Mouse (Mus musculus): ENCODE data around the gene Tbc1d7. TPM values are rescaled to one million over a fixed set of nuclear protein-coding genes. Genes with fewer than 3 reads are reported as not detected.
A peak's percentile ranks its signal among the peaks of the same experiment; 100 is the strongest.

Tbc1d7 gene
- polyA plus RNA-seq, 1 experiment from 2014 or later = 49.9 TPM

GRCm38 (mm10) chr13:43159429-43159828 is 11.9 kb downstream of the Tbc1d7 start:
- Histone ChIP-seq H3K27me3 (ENCODE audit: insufficient read depth, low read length) (no peaks in the 10 kb centered on the region), H3K36me3 (ENCODE audit: insufficient read depth) (peaks cover 24% of the 10 kb centered on the region), H3K4me1 (ENCODE audit: insufficient read depth) (no peaks in the 10 kb centered on the region), H3K27ac (ENCODE audit: low read depth) (peak overlapping the region; percentile 38; the same call in 1 of the 2 replicates), H3K4me3 (ENCODE audit: low read depth, low read length) (no peak overlapping the region), H3K9ac (no peak overlapping the region), H3K4me2 (no peak overlapping the region), H3K9me3 (ENCODE audit: low read depth, low read length) (no peaks in the 10 kb centered on the region)
- ATAC-seq (ENCODE audit: insufficient read depth) (peak; percentile 62; the same call in 1 of the 2 replicates), DNase-seq (peak; percentile 59)
- TF ChIP-seq CTCF (IDR thresholded peaks at IDR 0.05; ENCODE audit: low read depth) = no peak
- 28% methylated on average over 3 of the region's 3 CpGs for WGBS

- Histone ChIP-seq H3K4me3 (ENCODE audit: low read depth, low read length) (no peak overlapping the region), H3K9me3 (ENCODE audit: low read depth, low read length) (no peaks in the 10 kb centered on the region), H3K36me3 (ENCODE audit: insufficient read depth) (peaks cover 29% of the 10 kb centered on the region), H3K4me2 (no peak overlapping the region), H3K27me3 (ENCODE audit: insufficient read depth, low read length) (no peaks in the 10 kb centered on the region), H3K9ac (no peak overlapping the region), H3K27ac (ENCODE audit: low read depth) (no peak overlapping the region), H3K4me1 (ENCODE audit: insufficient read depth) (no peaks in the 10 kb centered on the region)
- DNase-seq (no peak), ATAC-seq (ENCODE audit: insufficient read depth) (no peak)
- no peak for TF ChIP-seq CTCF (IDR thresholded peaks at IDR 0.05; ENCODE audit: low read depth)
- 74% methylated on average over 5 of the region's 5 CpGs for WGBS
Observed at GRCm38 (mm10) chr13:43158281-43158680, 13.0 kb downstream of the Tbc1d7 start.

GRCm38 (mm10) chr13:43157370-43157769 is 13.9 kb downstream of the Tbc1d7 start:
- Histone ChIP-seq H3K9ac (no peak overlapping the region), H3K27ac (ENCODE audit: low read depth) (no peak overlapping the region), H3K36me3 (ENCODE audit: insufficient read depth) (peaks cover 35% of the 10 kb centered on the region), H3K4me2 (no peak overlapping the region), H3K27me3 (ENCODE audit: insufficient read depth, low read length) (no peaks in the 10 kb centered on the region), H3K4me1 (ENCODE audit: insufficient read depth) (no peaks in the 10 kb centered on the region), H3K9me3 (ENCODE audit: low read depth, low read length) (no peaks in the 10 kb centered on the region), H3K4me3 (ENCODE audit: low read depth, low read length) (no peak overlapping the region)
- WGBS = 45% methylated on average over 5 of the region's 5 CpGs
- ATAC-seq (ENCODE audit: insufficient read depth) = no peak
- DNase-seq = no peak
- TF ChIP-seq CTCF (IDR thresholded peaks at IDR 0.05; ENCODE audit: low read depth) = no peak

- DNase-seq = no peak
- no peak overlapping the region for H3K4me2 ChIP-seq
- WGBS = 88% methylated on average over 14 of the region's 14 CpGs
- H3K4me1 ChIP-seq (ENCODE audit: insufficient read depth) = no peaks in the 10 kb centered on the region
- no peak overlapping the region for H3K4me3 ChIP-seq (ENCODE audit: low read depth, low read length)
- H3K27ac ChIP-seq (ENCODE audit: low read depth) = no peak overlapping the region
- no peak overlapping the region for H3K9ac ChIP-seq
- no peak for TF ChIP-seq CTCF (IDR thresholded peaks at IDR 0.05; ENCODE audit: low read depth)
- H3K27me3 ChIP-seq (ENCODE audit: insufficient read depth, low read length) = no peaks in the 10 kb centered on the region
- H3K36me3 ChIP-seq (ENCODE audit: insufficient read depth) = peaks cover 43% of the 10 kb centered on the region
- H3K9me3 ChIP-seq (ENCODE audit: low read depth, low read length) = no peaks in the 10 kb centered on the region
- ATAC-seq (ENCODE audit: insufficient read depth) = no peak
Observed at GRCm38 (mm10) chr13:43152005-43152520, 19.2 kb downstream of the Tbc1d7 start.

- Histone ChIP-seq H3K27me3 (ENCODE audit: insufficient read depth, low read length) (no peaks in the 10 kb centered on the region), H3K9ac (no peak overlapping the region), H3K27ac (ENCODE audit: low read depth) (no peak overlapping the region), H3K36me3 (ENCODE audit: insufficient read depth) (peaks cover 35% of the 10 kb centered on the region), H3K4me2 (no peak overlapping the region), H3K4me1 (ENCODE audit: insufficient read depth) (no peaks in the 10 kb centered on the region), H3K4me3 (ENCODE audit: low read depth, low read length) (no peak overlapping the region), H3K9me3 (ENCODE audit: low read depth, low read length) (no peaks in the 10 kb centered on the region)
- no peak for ATAC-seq (ENCODE audit: insufficient read depth)
- no peak for TF ChIP-seq CTCF (IDR thresholded peaks at IDR 0.05; ENCODE audit: low read depth)
- whole genome bisulfite sequencing = 77% methylated on average over 3 of the region's 3 CpGs
- no peak for DNase-seq
Observed at GRCm38 (mm10) chr13:43149661-43150060, 21.6 kb downstream of the Tbc1d7 start.

GRCm38 (mm10) chr13:43148692-43149091 is 22.6 kb downstream of the Tbc1d7 start:
- no peak for ATAC-seq (ENCODE audit: insufficient read depth)
- WGBS = 71% methylated on average over 4 of the region's 4 CpGs
- H3K9me3 ChIP-seq (ENCODE audit: low read depth, low read length) = no peaks in the 10 kb centered on the region
- H3K9ac ChIP-seq = no peak overlapping the region
- H3K27ac ChIP-seq (ENCODE audit: low read depth) = no peak overlapping the region
- no peak overlapping the region for H3K4me2 ChIP-seq
- H3K27me3 ChIP-seq (ENCODE audit: insufficient read depth, low read length) = no peaks in the 10 kb centered on the region
- DNase-seq = no peak
- TF ChIP-seq CTCF (IDR thresholded peaks at IDR 0.05; ENCODE audit: low read depth) = no peak
- H3K4me3 ChIP-seq (ENCODE audit: low read depth, low read length) = no peak overlapping the region
- H3K36me3 ChIP-seq (ENCODE audit: insufficient read depth) = peaks cover 28% of the 10 kb centered on the region
- H3K4me1 ChIP-seq (ENCODE audit: insufficient read depth) = no peaks in the 10 kb centered on the region

GRCm38 (mm10) chr13:43146515-43147258 is 24.6 kb downstream of the Tbc1d7 start:
- DNase-seq (no peak), ATAC-seq (ENCODE audit: insufficient read depth) (no peak)
- H3K4me2 ChIP-seq = no peak overlapping the region
- H3K9me3 ChIP-seq (ENCODE audit: low read depth, low read length) = no peaks in the 10 kb centered on the region
- no peaks in the 10 kb centered on the region for H3K27me3 ChIP-seq (ENCODE audit: insufficient read depth, low read length)
- no peaks in the 10 kb centered on the region for H3K4me1 ChIP-seq (ENCODE audit: insufficient read depth)
- WGBS = 74% methylated on average over 8 of the region's 8 CpGs
- no peak overlapping the region for H3K4me3 ChIP-seq (ENCODE audit: low read depth, low read length)
- no peak overlapping the region for H3K27ac ChIP-seq (ENCODE audit: low read depth)
- peaks cover 10% of the 10 kb centered on the region; the same call in 1 of the 2 replicates for H3K36me3 ChIP-seq (ENCODE audit: insufficient read depth)
- TF ChIP-seq CTCF (IDR thresholded peaks at IDR 0.05; ENCODE audit: low read depth) = no peak
- H3K9ac ChIP-seq = no peak overlapping the region

Data from lung, embryonic 14.5 days (tissue).